Mouse (Mus musculus) liver, embryonic 11.5 days (tissue): ENCODE measurements at regions not wholly inside any gene's neighbourhood (a gene's known extent, or its start where the extent isn't known, plus 50 kb on each side); places are given as distances from the start of the nearest gene placed in this dataset.
"Not testable (repeated sequence)": the region's sequence is repeated elsewhere in the genome, so short reads cannot be mapped to it uniquely, and the experiment has no call there.

Experiments
- ATAC-seq: fragments of 200-750 bp; cut with Nextera tagmentation; replicated peaks from 2 replicates; pipeline ENCODE4 v1.8.0; 2017; ENCODE audit warnings: moderate number of reproducible peaks, mild to moderate bottlenecking, moderate TSS enrichment, moderate library complexity; ENCODE audit not compliant: low FRiP score
- DNase-seq: peaks from one replicate; pipeline ENCODE4 v3.0.0-alpha.2; 2017; ENCODE audit warnings: low spot score
- H3K27ac ChIP-seq: fragments of 300-500 bp; sonication (generic); 2 replicates; pipeline ENCODE4 v1.5.1; 2014; ENCODE audit warnings: mild to moderate bottlenecking, low read depth, low read length, control low read depth
- H3K27me3 ChIP-seq: fragments of 300-500 bp; sonication (generic); replicated peaks from 2 replicates; pipeline ENCODE4 v1.6.1; 2014; ENCODE audit warnings: low read length, mixed read lengths; ENCODE audit not compliant: control insufficient read depth, insufficient read depth
- H3K36me3 ChIP-seq: fragments of 300-500 bp; sonication (generic); 2 replicates; pipeline ENCODE4 v1.6.1; 2014; ENCODE audit warnings: mild to moderate bottlenecking, low read length, moderate library complexity, mixed read lengths; ENCODE audit not compliant: control insufficient read depth, insufficient read depth
- H3K4me1 ChIP-seq: fragments of 300-500 bp; sonication (generic); replicated peaks from 2 replicates; pipeline ENCODE4 v1.6.1; 2014; ENCODE audit warnings: low read length, mixed read lengths; ENCODE audit not compliant: control insufficient read depth, insufficient read depth
- H3K4me2 ChIP-seq: fragments of 300-500 bp; sonication (generic); 2 replicates; pipeline ENCODE4 v1.6.1; 2014; ENCODE audit warnings: mild to moderate bottlenecking, control low read depth, moderate library complexity
- H3K4me3 ChIP-seq: fragments of 300-500 bp; sonication (generic); 2 replicates; pipeline ENCODE4 v1.5.1; 2014; ENCODE audit warnings: low read depth, low read length, control low read depth
- H3K9ac ChIP-seq: fragments of 300-500 bp; sonication (generic); 2 replicates; pipeline ENCODE4 v1.6.1; 2014; ENCODE audit warnings: low read depth, low read length, control low read depth
- H3K9me3 ChIP-seq: fragments of 300-500 bp; sonication (generic); 2 replicates; pipeline ENCODE4 v1.6.1; 2016; ENCODE audit warnings: low read length, inconsistent platforms, mixed read lengths; ENCODE audit not compliant: control insufficient read depth
- WGBS: fragments of 180-500 bp; shearing (Covaris S2); extraction: QIAGEN DNeasy Blood & Tissue Kit; methylation state at CpG from one replicate; pipeline ENCODE4 v1.1.7; 2014; 5-methylcytosine and 5-hydroxymethylcytosine counted together

DNA sequence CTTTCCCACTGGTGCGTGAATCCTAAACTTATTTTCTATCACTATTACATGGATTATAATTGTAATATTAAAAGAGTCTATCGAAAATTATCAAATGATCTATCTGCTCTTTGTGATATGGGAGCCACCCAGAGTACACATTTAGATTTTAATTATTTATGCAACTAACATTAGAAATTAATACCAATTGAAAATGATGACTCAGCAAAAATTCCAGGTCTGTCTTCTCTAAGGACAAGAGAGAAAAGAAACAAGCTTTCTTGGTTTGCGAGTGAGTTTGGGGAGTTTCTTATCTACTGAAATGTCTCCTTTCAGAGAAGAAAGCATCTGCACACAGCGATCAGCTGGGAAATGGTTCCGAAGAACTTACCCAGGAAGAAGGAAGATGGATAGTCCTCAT is 219.4 kb downstream of the Prr30 start:
- DNase-seq: no peak
- no peak overlapping the region for H3K27ac ChIP-seq
- no peak overlapping the region for H3K4me3 ChIP-seq
- no peak overlapping the region for H3K4me2 ChIP-seq
- 87% methylated on average over 5 of the region's 5 CpGs for WGBS
- H3K9me3 ChIP-seq: no peaks in the 10 kb centered on the region
- no peaks in the 10 kb centered on the region for H3K27me3 ChIP-seq
- ATAC-seq: no peak
- no peaks in the 10 kb centered on the region for H3K4me1 ChIP-seq
- H3K36me3 ChIP-seq: no peaks in the 10 kb centered on the region
- H3K9ac ChIP-seq: no peak overlapping the region

GRCm38 (mm10) chr14:100978515-100978914 is 221.6 kb downstream of the Prr30 start:
- H3K9me3 ChIP-seq: no peaks in the 10 kb centered on the region
- H3K4me1 ChIP-seq: no peaks in the 10 kb centered on the region
- H3K36me3 ChIP-seq: no peaks in the 10 kb centered on the region
- WGBS: 86% methylated on average over 2 of the region's 2 CpGs
- no peak for ATAC-seq
- H3K27me3 ChIP-seq: no peaks in the 10 kb centered on the region
- no peak overlapping the region for H3K27ac ChIP-seq
- no peak overlapping the region for H3K9ac ChIP-seq
- DNase-seq: no peak
- no peak overlapping the region for H3K4me2 ChIP-seq
- no peak overlapping the region for H3K4me3 ChIP-seq

DNA sequence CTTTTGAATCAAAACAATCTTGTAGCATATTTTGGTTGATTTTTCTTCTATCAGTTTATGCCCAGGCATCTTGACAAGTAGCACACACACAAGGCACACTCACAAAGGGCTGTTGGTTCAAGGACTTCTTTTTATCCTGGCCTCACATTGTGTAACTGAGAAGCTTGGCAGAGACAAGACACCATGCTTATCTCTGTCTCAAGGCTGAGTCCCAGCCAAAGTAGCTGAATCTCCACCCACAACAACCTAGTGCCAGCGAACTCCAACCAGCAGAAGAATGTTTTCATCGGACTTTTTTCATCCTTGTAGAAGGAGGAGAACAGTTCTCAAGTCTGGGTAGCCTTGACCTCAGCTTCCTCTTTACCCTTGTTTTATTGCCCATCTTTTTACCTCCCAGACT is 229.2 kb downstream of the Prr30 start:
- WGBS: 65% methylated on average over 2 of the region's 2 CpGs
- DNase-seq (no peak), ATAC-seq (no peak)
- H3K4me3 ChIP-seq: no peak overlapping the region
- H3K27ac ChIP-seq: no peak overlapping the region
- H3K9me3 ChIP-seq: no peaks in the 10 kb centered on the region
- no peaks in the 10 kb centered on the region for H3K27me3 ChIP-seq
- no peaks in the 10 kb centered on the region for H3K4me1 ChIP-seq
- no peak overlapping the region for H3K4me2 ChIP-seq
- H3K9ac ChIP-seq: no peak overlapping the region
- H3K36me3 ChIP-seq: no peaks in the 10 kb centered on the region

- ATAC-seq: no peak
- Histone ChIP-seq H3K9me3 (no peaks in the 10 kb centered on the region), H3K4me1 (no peaks in the 10 kb centered on the region), H3K27me3 (no peaks in the 10 kb centered on the region), H3K36me3 (no peaks in the 10 kb centered on the region), H3K9ac (no peak overlapping the region), H3K4me3 (no peak overlapping the region), H3K4me2 (no peak overlapping the region), H3K27ac (no peak overlapping the region)
- DNase-seq: no peak
Measured at GRCm38 (mm10) chr14:100960198-100960597, 239.9 kb downstream of the Prr30 start.

DNA sequence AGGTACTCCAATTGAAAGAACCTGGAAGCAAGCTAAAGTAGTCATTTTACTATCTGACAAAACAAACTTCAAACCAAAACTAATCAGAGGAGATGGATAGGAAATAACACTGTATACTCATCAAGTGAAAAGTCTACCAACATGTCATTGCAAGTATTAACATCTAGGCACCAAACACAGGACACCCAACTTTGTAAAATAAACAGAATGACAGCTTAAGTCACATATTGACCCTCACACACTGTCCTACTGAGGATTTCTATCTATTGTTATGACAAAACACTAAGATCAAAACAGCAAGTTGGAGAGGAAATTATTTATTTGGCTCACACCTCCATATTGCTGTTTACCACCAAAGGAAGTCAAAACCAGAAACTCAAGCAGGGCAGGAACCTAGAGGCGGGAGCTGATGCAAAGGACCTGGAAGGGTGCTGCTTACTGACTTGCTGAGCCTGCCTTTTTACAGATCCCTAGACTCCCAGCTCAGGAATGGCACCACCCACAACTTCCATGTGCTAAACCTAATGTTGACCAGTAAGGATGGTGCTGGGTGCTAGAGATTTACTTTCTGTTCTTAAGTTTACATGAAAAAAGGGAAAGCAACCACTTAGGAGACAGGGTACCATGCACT is 244.2 kb downstream of the Prr30 start:
- no peak overlapping the region for H3K4me3 ChIP-seq
- DNase-seq (no peak), ATAC-seq (no peak)
- no peaks in the 10 kb centered on the region for H3K27me3 ChIP-seq
- no peak overlapping the region for H3K9ac ChIP-seq
- WGBS: 63% methylated on average over 1 of the region's 1 CpGs
- H3K9me3 ChIP-seq: no peaks in the 10 kb centered on the region
- H3K4me1 ChIP-seq: no peaks in the 10 kb centered on the region
- H3K36me3 ChIP-seq: no peaks in the 10 kb centered on the region
- no peak overlapping the region for H3K27ac ChIP-seq
- H3K4me2 ChIP-seq: no peak overlapping the region

DNA sequence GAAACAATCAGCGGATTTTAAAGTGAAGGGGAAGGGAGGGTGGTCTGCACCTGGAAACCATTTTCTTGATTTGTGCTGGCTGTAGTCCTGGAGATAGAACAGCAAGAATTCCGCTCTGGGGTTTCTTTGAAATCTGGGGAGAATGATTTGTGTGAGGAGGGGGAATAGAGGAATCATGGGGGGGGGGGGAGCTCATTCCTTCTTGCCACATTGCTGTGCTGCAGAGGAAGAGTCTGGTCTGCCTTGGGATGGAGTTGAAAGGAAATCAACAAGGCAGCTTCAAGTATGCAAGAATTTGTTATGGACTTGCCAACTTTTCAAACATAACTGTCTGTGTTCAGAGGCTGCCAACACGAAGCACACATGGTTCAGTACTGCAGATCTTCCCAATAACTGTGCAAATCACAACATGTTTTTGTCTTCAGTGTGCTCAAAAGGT is 249.4 kb downstream of the Prr30 start:
- H3K9ac ChIP-seq: no peak overlapping the region
- no peak overlapping the region for H3K27ac ChIP-seq
- no peaks in the 10 kb centered on the region for H3K27me3 ChIP-seq
- no peak for DNase-seq
- H3K4me2 ChIP-seq: no peak overlapping the region
- no peaks in the 10 kb centered on the region for H3K9me3 ChIP-seq
- no peak for ATAC-seq
- no peak overlapping the region for H3K4me3 ChIP-seq
- WGBS: 61% methylated on average over 3 of the region's 3 CpGs
- no peaks in the 10 kb centered on the region for H3K4me1 ChIP-seq
- H3K36me3 ChIP-seq: no peaks in the 10 kb centered on the region

DNA sequence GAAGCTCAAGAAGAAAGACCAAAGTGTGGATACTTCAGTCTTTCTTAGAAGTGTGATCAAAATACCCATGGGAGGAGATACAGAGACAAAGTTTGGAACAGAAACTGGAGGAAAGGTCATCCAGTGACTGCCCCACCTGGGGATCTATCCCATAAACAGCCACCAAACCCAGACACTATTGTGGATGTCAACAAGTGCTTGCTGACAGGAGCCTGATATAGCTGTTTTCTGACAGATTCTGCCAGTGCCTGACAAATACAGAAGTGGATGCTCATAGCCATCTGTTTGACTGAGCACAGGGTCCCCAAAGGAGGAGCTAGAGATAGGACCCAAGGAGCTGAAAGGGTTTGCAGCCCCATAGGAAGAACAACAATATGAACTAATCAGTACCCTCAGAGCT is 252.5 kb downstream of the Prr30 start:
- H3K27me3 ChIP-seq, H3K4me2 ChIP-seq, H3K36me3 ChIP-seq, H3K4me1 ChIP-seq, ATAC-seq, H3K9me3 ChIP-seq, H3K27ac ChIP-seq, H3K9ac ChIP-seq, H3K4me3 ChIP-seq, DNase-seq: not testable (repeated sequence)

DNA sequence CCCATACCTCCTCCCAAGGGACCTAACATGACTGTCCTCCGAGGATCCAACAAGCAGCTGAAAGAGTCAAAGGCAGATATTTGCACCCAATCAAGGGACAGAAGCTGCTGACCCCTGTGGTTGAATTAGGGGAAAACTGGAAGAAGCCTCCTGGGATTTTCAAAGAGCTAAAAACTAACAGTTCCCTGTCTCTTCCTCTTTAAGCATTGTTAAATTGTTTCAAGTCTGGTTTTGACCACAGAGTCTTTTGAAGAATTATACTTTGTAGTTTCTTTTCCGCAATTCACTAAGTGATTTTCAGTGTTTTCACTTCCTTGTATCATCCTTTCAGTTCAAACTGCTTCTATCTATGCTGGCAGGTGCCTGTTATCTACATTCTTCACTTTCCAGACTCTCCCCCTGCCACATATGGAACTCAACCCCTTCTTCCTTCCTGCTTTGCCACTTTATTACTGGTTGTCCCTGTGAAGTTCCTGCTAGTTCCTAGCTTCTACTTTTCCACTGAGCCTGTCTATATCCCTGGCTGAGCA is 262.7 kb downstream of the Prr30 start:
- Histone ChIP-seq H3K9me3 (no peaks in the 10 kb centered on the region), H3K9ac (no peak overlapping the region), H3K36me3 (no peaks in the 10 kb centered on the region), H3K27ac (no peak overlapping the region), H3K4me3 (no peak overlapping the region), H3K4me1 (no peaks in the 10 kb centered on the region), H3K4me2 (no peak overlapping the region), H3K27me3 (no peaks in the 10 kb centered on the region)
- DNase-seq (no peak), ATAC-seq (no peak)
- WGBS: 45% methylated on average over 2 of the region's 2 CpGs

DNA sequence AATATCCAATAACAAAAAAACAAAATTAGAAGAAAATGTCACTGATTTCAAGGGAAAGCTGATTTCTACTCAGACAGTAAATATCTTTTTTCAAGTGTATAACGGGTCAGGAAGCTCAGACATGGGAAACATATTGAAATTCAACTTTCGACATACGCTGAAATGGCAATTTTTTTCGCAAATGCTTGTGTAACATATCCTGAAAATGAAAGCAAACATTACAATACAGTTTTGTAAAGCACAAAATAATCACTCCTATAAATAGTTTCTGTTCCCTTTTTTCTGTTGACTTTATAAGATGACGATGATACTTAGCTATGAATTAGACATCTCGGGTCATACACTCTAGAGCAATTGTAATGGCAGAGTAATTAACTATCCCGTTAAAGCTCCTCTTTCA is 265.6 kb downstream of the Prr30 start:
- no peak overlapping the region for H3K4me2 ChIP-seq
- ATAC-seq (no peak), DNase-seq (no peak)
- no peaks in the 10 kb centered on the region for H3K9me3 ChIP-seq
- no peaks in the 10 kb centered on the region for H3K27me3 ChIP-seq
- H3K4me3 ChIP-seq: no peak overlapping the region
- H3K36me3 ChIP-seq: no peaks in the 10 kb centered on the region
- WGBS: 91% methylated on average over 7 of the region's 7 CpGs
- H3K4me1 ChIP-seq: no peaks in the 10 kb centered on the region
- no peak overlapping the region for H3K27ac ChIP-seq
- no peak overlapping the region for H3K9ac ChIP-seq
